Mouse (Mus musculus) heart, embryonic 16.5 days (tissue): ENCODE data around the gene Mrpl9. TPM values are rescaled to one million over a fixed set of nuclear protein-coding genes. Genes with fewer than 3 reads are reported as not detected.
A peak's percentile ranks its signal among the peaks of the same experiment; 100 is the strongest.

ENCODE experiments used
- ATAC-seq: fragments of 200-750 bp; cut with Nextera tagmentation; replicated peaks from 2 replicates; pipeline ENCODE4 v1.8.0; 2017; ENCODE audit warnings: moderate number of reproducible peaks; ENCODE audit not compliant: insufficient read depth, low FRiP score; ENCODE audit errors: extremely low read depth
- H3K27ac ChIP-seq: fragments of 300-500 bp; sonication (generic); 2 replicates; pipeline ENCODE4 v1.5.1; 2014; ENCODE audit warnings: mild to moderate bottlenecking, low read length, control low read depth, moderate library complexity
- H3K27me3 ChIP-seq: fragments of 300-500 bp; sonication (generic); 2 replicates; pipeline ENCODE4 v1.6.1; 2014; ENCODE audit warnings: low read length, mixed read lengths; ENCODE audit not compliant: control insufficient read depth, insufficient read depth
- H3K36me3 ChIP-seq: fragments of 300-500 bp; sonication (generic); 2 replicates; pipeline ENCODE4 v1.6.1; 2014; ENCODE audit not compliant: control insufficient read depth, insufficient read depth
- H3K4me1 ChIP-seq: fragments of 300-500 bp; sonication (generic); 2 replicates; pipeline ENCODE4 v1.6.1; 2014; ENCODE audit warnings: low read length, mixed read lengths; ENCODE audit not compliant: control insufficient read depth, insufficient read depth
- H3K4me2 ChIP-seq: fragments of 300-500 bp; sonication (generic); 2 replicates; pipeline ENCODE4 v1.6.1; 2014; ENCODE audit warnings: low read depth, mild to moderate bottlenecking, control low read depth, low read length
- H3K4me3 ChIP-seq: fragments of 300-500 bp; sonication (generic); 2 replicates; pipeline ENCODE4 v1.5.1; 2014; ENCODE audit warnings: mild to moderate bottlenecking, control low read depth, low read length
- H3K9ac ChIP-seq: fragments of 300-500 bp; sonication (generic); 2 replicates; pipeline ENCODE4 v1.6.1; 2014; ENCODE audit warnings: low read length, control low read depth
- H3K9me3 ChIP-seq: fragments of 300-500 bp; sonication (generic); replicated peaks from 2 replicates; pipeline ENCODE4 v1.6.1; 2016; ENCODE audit warnings: low read length; ENCODE audit not compliant: control insufficient read depth
- WGBS: fragments of 180-500 bp; shearing (Covaris S2); extraction: QIAGEN DNeasy Blood & Tissue Kit; methylation state at CpG from one replicate; pipeline ENCODE4 v1.1.7; 2014; 5-methylcytosine and 5-hydroxymethylcytosine counted together
- polyA plus RNA-seq: library from polyadenylated mRNA; unstranded; fragments of >200 nt; fragmentation: Nextera tagmentation; extraction: Ambion mirVana; gene quantifications from 2 replicates; pipeline ENCODE4 v1.2.1, GENCODE M21; 2015

Mrpl9 gene
- 64.6 and 71.6 TPM in 2 replicates for polyA plus RNA-seq

DNA sequence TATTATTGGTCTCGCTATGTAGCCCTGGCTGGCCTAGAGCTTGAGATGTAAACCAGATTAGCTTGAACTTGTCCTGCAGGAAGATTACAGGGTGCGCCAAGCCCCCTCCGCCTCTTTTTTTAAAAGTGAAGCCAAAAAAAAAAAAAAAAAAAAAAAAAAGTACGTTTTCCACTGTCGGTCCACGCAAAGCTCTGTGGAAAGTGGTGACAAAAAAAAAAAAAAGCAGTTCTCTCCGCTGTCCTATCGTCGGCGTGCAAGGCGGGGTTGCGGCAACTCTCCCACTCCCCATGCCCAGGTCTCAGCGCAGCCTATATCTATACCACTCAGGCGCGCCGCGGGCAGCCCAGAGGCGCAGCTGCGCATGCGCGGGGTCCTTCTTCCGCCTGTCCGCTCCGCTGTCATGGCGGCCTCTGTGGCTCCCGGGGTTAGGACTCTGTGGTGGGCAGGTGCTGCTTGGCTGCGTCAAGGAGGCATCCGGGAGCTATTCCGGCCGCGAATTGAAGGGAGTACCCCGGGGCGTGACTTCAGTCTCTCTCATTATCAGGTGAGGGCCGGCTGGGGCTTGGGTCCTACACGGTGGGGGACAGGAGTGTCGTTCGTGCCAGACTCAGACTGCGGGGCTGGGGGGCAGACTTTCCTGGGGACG lies at the start of gene Mrpl9:
Gene Mrpl9 (plus strand): TSS at position 368 of the 646 bp plus-strand sequence.
- H3K36me3 ChIP-seq = peaks cover 24% of the 10 kb centered on the region
- no peaks in the 10 kb centered on the region for H3K9me3 ChIP-seq
- peaks cover 7% of the 10 kb centered on the region for H3K4me1 ChIP-seq
- H3K27me3 ChIP-seq = no peaks in the 10 kb centered on the region
- under 1% methylated on average over 38 of the region's 39 CpGs for WGBS
- peak; percentile 97 for ATAC-seq
- peak within 1 kb of the TSS; percentile 97 for H3K9ac ChIP-seq
- H3K4me3 ChIP-seq = peak within 1 kb of the TSS; percentile 97
- H3K4me2 ChIP-seq = peak within 1 kb of the TSS; percentile 94
- peak within 1 kb of the TSS; percentile 79 for H3K27ac ChIP-seq

DNA sequence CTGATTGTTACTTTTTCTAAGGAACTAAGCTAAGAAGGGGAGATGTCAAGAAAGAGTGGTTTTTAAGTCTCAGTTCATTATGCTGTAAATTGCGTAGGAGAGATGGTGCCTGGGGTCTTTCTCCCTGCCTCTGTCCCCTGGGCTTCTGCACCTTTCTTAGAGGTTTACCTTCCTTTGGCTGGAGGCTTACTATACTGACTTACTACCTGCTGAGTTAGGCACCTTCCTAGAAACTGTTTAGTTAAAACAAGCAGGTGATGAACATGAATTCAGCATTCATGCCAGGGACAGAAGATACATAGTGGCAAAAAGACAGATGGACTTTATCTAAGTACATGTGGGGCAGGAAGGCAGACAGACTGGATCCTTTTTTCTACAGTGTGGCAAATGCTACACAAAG lies 46.8 kb upstream of the Mrpl9 start:
- Histone ChIP-seq H3K4me3 (no peak overlapping the region), H3K9me3 (no peaks in the 10 kb centered on the region), H3K9ac (no peak overlapping the region), H3K4me1 (peaks cover 2% of the 10 kb centered on the region; the same call in 1 of the 2 replicates), H3K4me2 (no peak overlapping the region), H3K27ac (no peak overlapping the region), H3K36me3 (no peaks in the 10 kb centered on the region), H3K27me3 (peaks cover 28% of the 10 kb centered on the region)
- no peak for ATAC-seq
- 72% methylated on average over 1 of the region's 1 CpGs for WGBS

- ATAC-seq = no peak
- H3K27me3 ChIP-seq = peaks cover 32% of the 10 kb centered on the region
- no peak overlapping the region for H3K4me2 ChIP-seq
- no peak overlapping the region for H3K9ac ChIP-seq
- H3K4me3 ChIP-seq = no peak overlapping the region
- no peaks in the 10 kb centered on the region for H3K36me3 ChIP-seq
- peaks cover 2% of the 10 kb centered on the region; the same call in 1 of the 2 replicates for H3K4me1 ChIP-seq
- H3K9me3 ChIP-seq = no peaks in the 10 kb centered on the region
- 69% methylated on average over 4 of the region's 4 CpGs for WGBS
- no peak overlapping the region for H3K27ac ChIP-seq
Observed at GRCm38 (mm10) chr3:94396851-94397250, 46.3 kb upstream of the Mrpl9 start.

GRCm38 (mm10) chr3:94398217-94398616 lies 44.9 kb upstream of the Mrpl9 start, which contains the start of gene Lingo4:
TSS of gene Lingo4 (plus strand) at chr3:94398517.
- H3K9ac ChIP-seq = peak within 1 kb of the TSS; percentile 45
- H3K9me3 ChIP-seq = no peaks in the 10 kb centered on the region
- peaks cover 2% of the 10 kb centered on the region; the same call in 1 of the 2 replicates for H3K4me1 ChIP-seq
- no peaks in the 10 kb centered on the region for H3K36me3 ChIP-seq
- 69% methylated on average over 6 of the region's 6 CpGs for WGBS
- H3K4me3 ChIP-seq = peak within 1 kb of the TSS; percentile 41
- peaks cover 45% of the 10 kb centered on the region for H3K27me3 ChIP-seq
- no peak for ATAC-seq
- peak within 1 kb of the TSS; percentile 66 for H3K4me2 ChIP-seq
- no peak within 1 kb of the TSS for H3K27ac ChIP-seq

DNA sequence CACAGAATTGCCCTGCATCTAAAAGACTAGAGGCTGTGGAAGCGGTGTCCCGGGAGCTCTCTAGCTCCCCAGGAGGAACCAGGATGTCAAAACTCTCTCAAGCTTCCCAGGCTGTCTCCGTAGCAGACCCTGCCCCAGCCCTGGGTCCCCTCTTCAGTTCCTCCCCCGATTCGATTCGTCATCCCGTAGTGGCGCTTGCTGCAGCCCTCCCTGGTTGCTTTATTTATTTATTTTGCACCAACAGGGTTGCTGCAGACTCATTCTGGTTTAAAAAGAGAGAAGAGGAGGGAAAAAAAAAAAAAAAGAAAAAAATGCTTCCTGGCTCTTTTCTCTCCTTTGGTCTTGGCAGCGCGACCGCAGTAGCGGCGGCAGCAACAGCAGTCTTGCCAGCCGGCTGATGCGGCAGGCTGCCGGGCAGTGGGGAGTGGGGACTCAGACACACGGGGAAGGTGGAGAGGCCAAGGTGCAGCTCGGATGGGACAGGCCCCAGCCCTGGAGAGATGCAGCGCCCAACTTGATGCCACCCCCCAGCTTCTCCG lies 44.1 kb upstream of the Mrpl9 start:
- no peaks in the 10 kb centered on the region for H3K36me3 ChIP-seq
- no peak overlapping the region for H3K27ac ChIP-seq
- peak overlapping the region; percentile 66 for H3K4me2 ChIP-seq
- H3K27me3 ChIP-seq = peaks cover 45% of the 10 kb centered on the region
- H3K4me3 ChIP-seq = peak overlapping the region; percentile 41
- H3K9ac ChIP-seq = peak overlapping the region; percentile 45
- ATAC-seq = no peak
- WGBS = 2% methylated on average over 20 of the region's 20 CpGs
- no peaks in the 10 kb centered on the region for H3K9me3 ChIP-seq
- peaks cover 2% of the 10 kb centered on the region; the same call in 1 of the 2 replicates for H3K4me1 ChIP-seq

- no peak for ATAC-seq
- WGBS = 41% methylated on average over 5 of the region's 5 CpGs
- Histone ChIP-seq H3K4me3 (no peak overlapping the region), H3K4me1 (peaks cover 2% of the 10 kb centered on the region; the same call in 1 of the 2 replicates), H3K9me3 (no peaks in the 10 kb centered on the region), H3K36me3 (no peaks in the 10 kb centered on the region), H3K9ac (no peak overlapping the region), H3K27ac (no peak overlapping the region), H3K27me3 (peaks cover 45% of the 10 kb centered on the region), H3K4me2 (no peak overlapping the region)
Observed at GRCm38 (mm10) chr3:94399663-94400310, 43.3 kb upstream of the Mrpl9 start.

- Histone ChIP-seq H3K9me3 (no peaks in the 10 kb centered on the region), H3K4me2 (no peak overlapping the region), H3K4me1 (peaks cover 6% of the 10 kb centered on the region), H3K9ac (no peak overlapping the region), H3K27ac (no peak overlapping the region), H3K36me3 (no peaks in the 10 kb centered on the region), H3K4me3 (no peak overlapping the region), H3K27me3 (peaks cover 39% of the 10 kb centered on the region)
- WGBS = 43% methylated on average over 8 of the region's 8 CpGs
- no peak for ATAC-seq
Observed at GRCm38 (mm10) chr3:94402451-94402850, 40.7 kb upstream of the Mrpl9 start.

GRCm38 (mm10) chr3:94404366-94405054 lies 38.6 kb upstream of the Mrpl9 start:
- no peak overlapping the region for H3K9ac ChIP-seq
- no peaks in the 10 kb centered on the region for H3K36me3 ChIP-seq
- peaks cover 4% of the 10 kb centered on the region; the same call in 1 of the 2 replicates for H3K4me1 ChIP-seq
- no peak overlapping the region for H3K27ac ChIP-seq
- no peaks in the 10 kb centered on the region for H3K9me3 ChIP-seq
- no peak for ATAC-seq
- 24% methylated on average over 7 of the region's 7 CpGs for WGBS
- peaks cover 31% of the 10 kb centered on the region for H3K27me3 ChIP-seq
- H3K4me2 ChIP-seq = no peak overlapping the region
- no peak overlapping the region for H3K4me3 ChIP-seq
